In genomic region chr5:137584976-137585375, GRCm38 (mm10) we compare ENCODE assay signal across 8 mouse cellular contexts. TPM values are rescaled to one million over a fixed set of nuclear protein-coding genes. Genes with fewer than 3 reads are reported as not detected.
DNase-seq lines count a peak whose midpoint lies in the region; ATAC-seq lines count a peak whose summit lies in the region.

No protein-coding gene starts in this region.

- peak; percentile 55; the same call in 1 of the 2 replicates for ATAC-seq in frontal cortex, adult (ENCODE audit: low TSS enrichment)
- ATAC-seq in erythroid progenitor cell, adult 5-6 weeks (replicated peaks; ENCODE audit: low FRiP score, poor library complexity, severe bottlenecking) = peak; percentile 64; the same call in 1 of the 2 replicates

- DNase-seq in frontal cortex, postnatal 25 days (ENCODE audit: low spot score in 2 of 2) = no peak
- DNase-seq in B cell, adult 2 months = peak; percentile 81
- peak; percentile 86 for DNase-seq in adrenal gland, postnatal 14 days
- DNase-seq in layer of hippocampus, adult 8-10 months (ENCODE audit: low spot score in 2 of 2) = peak; percentile 58 to 59
- DNase-seq in mesoderm, embryonic 11.5 days (ENCODE audit: low read depth, low spot score) = peak; percentile 69
- peak; percentile 76 for DNase-seq in testis, postnatal 10 days (ENCODE audit: low spot score)

RNA-seq across cellular contexts. Expression of gene Tfr2, which starts 15.3 kb away (rescaled TPM):
- total RNA-seq in adrenal gland, postnatal 14 days (2021) = 1.4 and 26.4 TPM in 2 replicates
- total RNA-seq in erythroid progenitor cell, adult 5-6 weeks (2015; ENCODE audit: low replicate concordance) = 44.9 and 62.0 TPM in 2 replicates
- 42.2 and 61.0 TPM in 2 replicates for total RNA-seq in erythroid progenitor cell, adult 5-6 weeks (2017; ENCODE audit: low replicate concordance)
- total RNA-seq in layer of hippocampus, adult 8-10 months (2022) = 10 to 100 TPM; 12.5 to 21.7 (median 15.9) TPM

RNA-seq across cellular contexts. Expression of gene Mospd3, which starts 15.9 kb away (rescaled TPM):
- total RNA-seq in adrenal gland, postnatal 14 days (2021) = 42.5 and 44.9 TPM in 2 replicates
- 36.9 and 44.3 TPM in 2 replicates for total RNA-seq in erythroid progenitor cell, adult 5-6 weeks (2015; ENCODE audit: low replicate concordance)
- total RNA-seq in erythroid progenitor cell, adult 5-6 weeks (2017; ENCODE audit: low replicate concordance) = 8.5 TPM in 1 of 2 replicates, not detected in the other
- 10 to 100 TPM; 19.2 to 28.5 (median 26.2) TPM for total RNA-seq in layer of hippocampus, adult 8-10 months (2022)

RNA-seq across cellular contexts. Expression of gene Pcolce, which starts 28.6 kb away (rescaled TPM):
- total RNA-seq in adrenal gland, postnatal 14 days (2021) = 414 and 471 TPM in 2 replicates
- total RNA-seq in erythroid progenitor cell, adult 5-6 weeks (2015; ENCODE audit: low replicate concordance) = 1.7 and 3.2 TPM in 2 replicates
- total RNA-seq in erythroid progenitor cell, adult 5-6 weeks (2017; ENCODE audit: low replicate concordance) = 1.0 TPM in 1 of 2 replicates, not detected in the other
- 1 to 10 TPM; 7.2 to 9.6 (median 8.9) TPM for total RNA-seq in layer of hippocampus, adult 8-10 months (2022)

RNA-seq across cellular contexts. Expression of gene Actl6b, which starts 31.7 kb away (rescaled TPM):
- total RNA-seq in adrenal gland, postnatal 14 days (2021) = 2.8 and 3.8 TPM in 2 replicates
- not detected in 2 replicates for total RNA-seq in erythroid progenitor cell, adult 5-6 weeks (2015; ENCODE audit: low replicate concordance)
- not detected in 2 replicates for total RNA-seq in erythroid progenitor cell, adult 5-6 weeks (2017; ENCODE audit: low replicate concordance)
- 100 to 1,000 TPM; 116 to 137 (median 125) TPM for total RNA-seq in layer of hippocampus, adult 8-10 months (2022)

RNA-seq across cellular contexts. Expression of gene Fbxo24, which starts 43.8 kb away (rescaled TPM):
- total RNA-seq in adrenal gland, postnatal 14 days (2021) = 0.38 and 0.85 TPM in 2 replicates
- not detected in 2 replicates for total RNA-seq in erythroid progenitor cell, adult 5-6 weeks (2015; ENCODE audit: low replicate concordance)
- total RNA-seq in erythroid progenitor cell, adult 5-6 weeks (2017; ENCODE audit: low replicate concordance) = not detected in 2 replicates
- under 1 TPM; 0.22 to 0.69 (median 0.34) TPM for total RNA-seq in layer of hippocampus, adult 8-10 months (2022)

Comparison
In these comparisons a context has a peak if more than half of its experiments do, and no peak if none do; other contexts are left out.
1. DNase-seq: peak in B cell, adult 2 months (2 of 2), adrenal gland, postnatal 14 days (single experiment), layer of hippocampus, adult 8-10 months (2 of 2), mesoderm, embryonic 11.5 days (single experiment) and testis, postnatal 10 days (single experiment); none in frontal cortex, postnatal 25 days (0 of 2).
2. RNA of gene Pcolce, which starts 28.6 kb away (total RNA-seq): 414 to 471 TPM in adrenal gland, postnatal 14 days; 7.2 to 9.6 TPM in layer of hippocampus, adult 8-10 months and 1.0 to 3.2 TPM in erythroid progenitor cell, adult 5-6 weeks; every median in the first group is over 10 times any median in the second.